Mouse (Mus musculus): ENCODE data around the gene Adgrg3. TPM values are rescaled to one million over a fixed set of nuclear protein-coding genes. Genes with fewer than 3 reads are reported as not detected.

Adgrg3 gene
- polyA plus RNA-seq, 1 experiment, result not detected

DNA sequence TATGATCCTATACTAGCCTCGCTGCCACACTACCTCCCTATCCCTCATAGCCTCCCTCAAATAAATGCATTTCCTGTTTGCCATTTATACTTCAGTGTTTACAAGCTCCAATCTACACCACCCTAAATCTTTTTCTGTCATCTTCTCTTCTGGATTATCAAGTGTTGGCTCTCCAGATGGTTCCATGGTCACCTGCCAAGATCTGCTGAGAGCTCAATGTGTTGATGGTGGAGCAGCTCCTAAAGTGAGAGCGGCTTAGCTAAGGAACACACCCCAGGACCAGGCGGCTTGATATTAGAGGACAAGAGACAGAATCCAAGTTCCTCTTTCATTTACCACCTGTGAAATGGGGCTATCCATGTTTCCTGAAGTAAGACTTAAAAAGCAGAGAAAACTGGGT is 60.6 kb downstream of the Adgrg3 start:
- H3K4me3 ChIP-seq (ENCODE audit: insufficient read depth, low read depth, low read length), result no peak overlapping the region
- H3K27ac ChIP-seq (ENCODE audit: insufficient read depth, low read depth, low read length), result no peak overlapping the region
- WGBS, result 80% methylated on average over 3 of the region's 3 CpGs
- peaks cover 11% of the 10 kb centered on the region for H3K4me1 ChIP-seq (ENCODE audit: control insufficient read depth, insufficient read depth, low read length)
- TF ChIP-seq POLR2A (IDR thresholded peaks at IDR 0.05; ENCODE audit: insufficient read depth, low read depth, low read length) (no peak), CTCF (IDR thresholded peaks at IDR 0.05; ENCODE audit: insufficient read depth, low read depth, low read length) (no peak)

GRCm38 (mm10) chr8:95079305-95079704 is 61.8 kb downstream of the Adgrg3 start:
- Histone ChIP-seq H3K4me3 (ENCODE audit: insufficient read depth, low read depth, low read length) (no peak overlapping the region), H3K27ac (ENCODE audit: insufficient read depth, low read depth, low read length) (no peak overlapping the region), H3K4me1 (ENCODE audit: control insufficient read depth, insufficient read depth, low read length) (peaks cover 14% of the 10 kb centered on the region)
- WGBS, result 87% methylated on average over 4 of the region's 4 CpGs
- TF ChIP-seq POLR2A (IDR thresholded peaks at IDR 0.05; ENCODE audit: insufficient read depth, low read depth, low read length) (no peak), CTCF (IDR thresholded peaks at IDR 0.05; ENCODE audit: insufficient read depth, low read depth, low read length) (no peak)

DNA sequence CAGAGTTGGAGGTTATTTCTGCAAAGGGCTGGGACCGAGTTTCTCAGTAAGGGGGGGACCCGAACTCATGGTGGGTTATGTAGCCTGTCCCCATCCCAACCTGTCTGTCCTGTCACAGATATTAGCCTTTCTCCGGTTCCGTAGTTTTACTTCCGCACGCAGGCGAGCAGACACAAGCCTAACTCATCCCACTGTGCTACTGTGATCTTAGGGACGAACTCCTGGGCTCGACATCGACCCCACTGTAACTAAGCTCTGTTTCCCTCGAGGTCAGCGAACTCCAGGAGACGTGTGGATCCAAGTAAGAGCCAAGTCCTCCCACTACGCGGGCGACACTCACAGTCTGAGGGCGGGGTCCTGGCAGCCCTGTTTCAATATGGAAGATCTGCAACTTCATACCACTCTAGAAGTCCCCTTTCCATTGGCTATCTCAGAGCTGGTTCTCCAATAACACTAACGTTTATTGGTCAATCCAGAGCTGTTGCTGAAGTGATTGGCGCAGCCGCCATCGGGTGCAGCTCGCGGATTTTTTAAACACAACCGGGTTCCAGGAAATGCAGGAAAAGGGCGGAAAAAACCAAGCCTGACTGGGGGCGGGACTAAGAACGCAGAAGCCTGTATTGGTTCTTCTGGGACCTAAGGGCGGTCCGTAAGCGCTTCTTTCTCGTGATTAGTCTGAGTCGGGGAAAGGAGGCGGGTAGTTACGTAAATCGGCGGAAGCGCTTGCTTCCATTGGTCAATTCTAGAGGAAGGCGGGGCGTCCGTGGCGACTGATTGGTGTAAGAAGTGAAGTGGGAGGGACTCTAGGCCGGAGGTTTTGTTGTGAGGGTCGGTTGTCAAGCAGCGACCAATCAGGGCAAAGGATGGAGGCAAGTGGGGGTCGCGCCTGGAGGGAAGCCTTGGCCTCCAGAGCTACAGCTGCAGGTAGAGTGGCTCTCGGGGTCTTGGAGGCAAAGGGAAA is 63.2 kb downstream of the Adgrg3 start, which contains the start of gene Katnb1:
Gene Katnb1 (plus strand): TSS at position 806 of the 961 bp plus-strand sequence.
- under 1% methylated on average over 47 of the region's 47 CpGs for WGBS
- H3K4me1 ChIP-seq (ENCODE audit: control insufficient read depth, insufficient read depth, low read length), result peaks cover 24% of the 10 kb centered on the region
- peak within 1 kb of the TSS; percentile 86 for H3K4me3 ChIP-seq (ENCODE audit: insufficient read depth, low read depth, low read length)
- H3K27ac ChIP-seq (ENCODE audit: insufficient read depth, low read depth, low read length), result peak within 1 kb of the TSS; percentile 79
- TF ChIP-seq CTCF (IDR thresholded peaks at IDR 0.05; ENCODE audit: insufficient read depth, low read depth, low read length) (no peak), POLR2A (IDR thresholded peaks at IDR 0.05; ENCODE audit: insufficient read depth, low read depth, low read length) (peak; percentile 67)

DNA sequence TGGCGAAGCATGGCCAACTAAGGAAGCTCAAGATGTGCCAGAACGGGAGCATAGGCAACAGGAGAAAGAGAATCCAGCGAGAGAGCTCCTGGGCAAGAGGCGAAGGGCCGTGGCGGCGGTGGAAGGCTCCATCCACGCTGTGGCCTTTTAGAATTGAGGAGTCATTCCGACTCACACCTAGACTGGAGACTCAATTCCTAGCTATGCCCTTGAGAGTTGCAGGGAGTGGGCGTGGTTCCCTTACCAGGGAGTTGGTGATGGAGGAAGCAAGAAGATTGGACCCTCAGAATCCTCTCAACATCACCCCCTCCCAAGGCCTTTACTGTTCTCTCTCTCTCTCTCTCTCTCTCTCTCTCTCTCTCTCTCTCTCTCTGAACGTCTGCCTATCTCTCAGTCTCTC is 64.2 kb downstream of the Adgrg3 start:
- TF ChIP-seq CTCF (IDR thresholded peaks at IDR 0.05; ENCODE audit: insufficient read depth, low read depth, low read length), result no peak
- no peak for TF ChIP-seq POLR2A (IDR thresholded peaks at IDR 0.05; ENCODE audit: insufficient read depth, low read depth, low read length)
- H3K27ac ChIP-seq (ENCODE audit: insufficient read depth, low read depth, low read length), result no peak overlapping the region
- WGBS, result 3% methylated on average over 11 of the region's 11 CpGs
- H3K4me3 ChIP-seq (ENCODE audit: insufficient read depth, low read depth, low read length), result peak overlapping the region; percentile 82
- peaks cover 26% of the 10 kb centered on the region for H3K4me1 ChIP-seq (ENCODE audit: control insufficient read depth, insufficient read depth, low read length)

DNA sequence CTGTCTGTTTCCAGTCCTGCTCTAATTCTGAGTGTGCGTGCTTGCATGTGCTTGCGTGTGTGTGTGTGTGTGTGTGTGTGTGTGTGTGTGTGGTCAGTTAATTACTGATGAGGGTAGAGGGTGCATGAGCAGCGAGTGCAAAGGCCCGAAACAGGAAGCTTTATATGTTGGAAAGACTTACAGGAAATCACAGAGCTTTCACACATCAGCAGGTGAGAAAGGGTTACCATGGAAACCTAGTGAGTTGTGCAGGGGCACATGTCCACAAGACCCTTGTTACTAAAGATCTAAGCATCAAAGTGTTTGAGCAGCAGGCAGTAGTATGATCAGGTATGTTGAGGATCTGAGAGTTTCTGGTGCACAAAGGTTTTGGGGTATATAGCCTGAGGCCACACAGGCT is 66.8 kb downstream of the Adgrg3 start:
- H3K27ac ChIP-seq (ENCODE audit: insufficient read depth, low read depth, low read length), result no peak overlapping the region
- no peak overlapping the region for H3K4me3 ChIP-seq (ENCODE audit: insufficient read depth, low read depth, low read length)
- WGBS, result 84% methylated on average over 4 of the region's 4 CpGs
- TF ChIP-seq CTCF (IDR thresholded peaks at IDR 0.05; ENCODE audit: insufficient read depth, low read depth, low read length), result no peak
- no peak for TF ChIP-seq POLR2A (IDR thresholded peaks at IDR 0.05; ENCODE audit: insufficient read depth, low read depth, low read length)
- peaks cover 33% of the 10 kb centered on the region for H3K4me1 ChIP-seq (ENCODE audit: control insufficient read depth, insufficient read depth, low read length)

DNA sequence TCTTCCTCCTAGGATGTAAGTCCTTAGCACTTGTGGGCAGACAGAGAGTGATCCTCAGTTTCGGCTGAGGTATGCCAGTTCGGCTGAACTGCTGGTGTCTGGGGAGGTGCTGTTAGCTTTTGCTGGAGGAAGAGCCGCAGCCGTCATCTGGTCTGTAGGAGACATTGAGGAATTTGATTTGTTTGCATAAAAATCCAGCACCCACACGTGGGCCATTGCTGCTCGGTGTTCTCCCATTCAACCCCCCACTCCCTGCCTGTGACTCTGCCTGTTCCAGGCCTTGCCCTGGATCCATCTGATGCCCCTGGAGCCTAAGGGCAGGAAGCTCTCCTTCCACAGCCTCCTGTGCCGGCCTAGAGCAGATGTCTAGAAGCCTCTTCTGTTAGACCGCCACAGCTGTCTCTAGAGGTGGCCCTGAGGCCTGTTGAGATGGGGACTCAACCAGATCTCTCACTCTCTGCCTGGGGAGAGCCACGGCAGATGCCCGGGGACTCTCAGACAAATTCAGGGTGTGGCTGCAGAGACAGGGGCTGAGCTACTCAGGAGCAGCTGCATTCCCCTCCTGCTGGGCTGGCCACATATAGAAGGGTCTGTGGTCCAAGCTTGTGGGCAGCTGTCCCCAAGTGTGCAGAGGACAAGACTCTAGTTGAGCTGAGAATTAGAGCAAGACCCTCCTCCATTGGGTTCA is 67.4 kb downstream of the Adgrg3 start:
- Histone ChIP-seq H3K4me3 (ENCODE audit: insufficient read depth, low read depth, low read length) (no peak overlapping the region), H3K27ac (ENCODE audit: insufficient read depth, low read depth, low read length) (no peak overlapping the region), H3K4me1 (ENCODE audit: control insufficient read depth, insufficient read depth, low read length) (peaks cover 33% of the 10 kb centered on the region)
- WGBS, result 86% methylated on average over 10 of the region's 10 CpGs
- TF ChIP-seq CTCF (IDR thresholded peaks at IDR 0.05; ENCODE audit: insufficient read depth, low read depth, low read length) (no peak), POLR2A (IDR thresholded peaks at IDR 0.05; ENCODE audit: insufficient read depth, low read depth, low read length) (no peak)

DNA sequence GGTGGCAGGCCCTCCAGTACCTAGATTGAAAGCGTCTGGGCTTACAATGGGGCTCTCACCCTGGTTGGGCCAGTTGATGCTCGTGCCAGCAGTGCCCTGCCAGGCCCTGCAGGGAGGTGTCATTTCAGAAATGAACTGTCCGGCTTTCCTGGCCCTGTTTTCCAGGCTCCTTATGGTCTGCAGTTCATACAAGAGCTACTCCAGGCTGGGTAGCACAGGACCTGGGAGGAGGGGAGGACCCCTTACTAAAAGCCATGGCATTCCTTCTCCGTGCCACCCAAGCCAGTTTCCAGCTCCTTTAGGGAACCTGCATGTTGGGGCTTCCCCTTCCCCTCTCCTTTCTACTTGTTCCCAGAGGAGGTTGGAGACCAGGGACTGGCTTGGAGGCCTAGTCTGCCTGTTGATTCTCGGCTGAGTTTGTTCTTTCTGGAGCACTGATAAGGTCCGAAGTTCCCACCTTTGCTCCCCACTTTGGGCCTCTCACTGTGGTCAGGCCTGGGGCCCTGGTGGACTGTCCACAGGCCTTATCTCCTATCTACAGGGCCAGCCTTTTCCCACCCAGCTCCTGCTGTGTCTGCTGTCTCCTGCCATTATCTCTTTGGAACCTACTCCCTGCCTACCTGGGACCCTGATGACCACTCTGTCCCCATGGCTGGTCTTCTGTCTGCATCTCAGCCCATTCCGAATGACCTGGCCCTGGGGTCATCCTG is 68.1 kb downstream of the Adgrg3 start:
- Histone ChIP-seq H3K27ac (ENCODE audit: insufficient read depth, low read depth, low read length) (no peak overlapping the region), H3K4me1 (ENCODE audit: control insufficient read depth, insufficient read depth, low read length) (peaks cover 33% of the 10 kb centered on the region), H3K4me3 (ENCODE audit: insufficient read depth, low read depth, low read length) (no peak overlapping the region)
- 84% methylated on average over 7 of the region's 7 CpGs for WGBS
- TF ChIP-seq POLR2A (IDR thresholded peaks at IDR 0.05; ENCODE audit: insufficient read depth, low read depth, low read length) (no peak), CTCF (IDR thresholded peaks at IDR 0.05; ENCODE audit: insufficient read depth, low read depth, low read length) (no peak)

- TF ChIP-seq POLR2A (IDR thresholded peaks at IDR 0.05; ENCODE audit: insufficient read depth, low read depth, low read length) (no peak), CTCF (IDR thresholded peaks at IDR 0.05; ENCODE audit: insufficient read depth, low read depth, low read length) (no peak)
- WGBS, result 79% methylated on average over 4 of the region's 4 CpGs
- Histone ChIP-seq H3K4me1 (ENCODE audit: control insufficient read depth, insufficient read depth, low read length) (peaks cover 5% of the 10 kb centered on the region; the same call in 1 of the 2 replicates), H3K27ac (ENCODE audit: insufficient read depth, low read depth, low read length) (no peak overlapping the region), H3K4me3 (ENCODE audit: insufficient read depth, low read depth, low read length) (no peak overlapping the region)
Measured at GRCm38 (mm10) chr8:95093574-95093973, 76.1 kb downstream of the Adgrg3 start.

Other genes starting within 250 kb of the Adgrg3 start
- gene Cx3cl1, start 245.7 kb upstream of the Adgrg3 start, polyA plus RNA-seq (2012; ENCODE audit: insufficient read depth, insufficient read length, low replicate concordance, missing spikeins), result not detected in 2 replicates
- gene Ccl17, start 207.2 kb upstream of the Adgrg3 start, polyA plus RNA-seq (2012; ENCODE audit: insufficient read depth, insufficient read length, low replicate concordance, missing spikeins), result not detected in 2 replicates
- gene Coq9, start 179.4 kb upstream of the Adgrg3 start, polyA plus RNA-seq (2012; ENCODE audit: insufficient read depth, insufficient read length, low replicate concordance, missing spikeins), result not detected in 2 replicates
- gene Ciapin1, start 179.3 kb upstream of the Adgrg3 start, polyA plus RNA-seq (2012; ENCODE audit: insufficient read depth, insufficient read length, low replicate concordance, missing spikeins), result not detected in 2 replicates
- gene Polr2c, start 160.2 kb upstream of the Adgrg3 start, polyA plus RNA-seq (2012; ENCODE audit: insufficient read depth, insufficient read length, low replicate concordance, missing spikeins), result not detected in 2 replicates
- not detected in 2 replicates for gene Dok4, start 141.4 kb upstream of the Adgrg3 start, polyA plus RNA-seq (2012; ENCODE audit: insufficient read depth, insufficient read length, low replicate concordance, missing spikeins)
- gene Ccdc102a, start 99.6 kb upstream of the Adgrg3 start, polyA plus RNA-seq (2012; ENCODE audit: insufficient read depth, insufficient read length, low replicate concordance, missing spikeins), result not detected in 2 replicates
- gene Adgrg5, start 94.0 kb upstream of the Adgrg3 start, polyA plus RNA-seq (2012; ENCODE audit: insufficient read depth, insufficient read length, low replicate concordance, missing spikeins), result not detected in 2 replicates
- gene Adgrg1, start 42.9 kb upstream of the Adgrg3 start, polyA plus RNA-seq (2012; ENCODE audit: insufficient read depth, insufficient read length, low replicate concordance, missing spikeins), result not detected in 2 replicates
- gene Drc7, start 37.4 kb downstream of the Adgrg3 start, polyA plus RNA-seq (2012; ENCODE audit: insufficient read depth, insufficient read length, low replicate concordance, missing spikeins), result not detected in 2 replicates
- not detected in 2 replicates for gene Katnb1, start 63.5 kb downstream of the Adgrg3 start, polyA plus RNA-seq (2012; ENCODE audit: insufficient read depth, insufficient read length, low replicate concordance, missing spikeins)
- gene Kifc3, start 185.1 kb downstream of the Adgrg3 start, polyA plus RNA-seq (2012; ENCODE audit: insufficient read depth, insufficient read length, low replicate concordance, missing spikeins), result not detected in 2 replicates

Data from olfactory bulb, adult 2 months (tissue).